Mouse (Mus musculus): ENCODE results near the gene Syt1. TPM values are rescaled to one million over a fixed set of nuclear protein-coding genes. Genes with fewer than 3 reads are reported as not detected.
A peak's percentile ranks its signal among the peaks of the same experiment; 100 is the strongest.

Syt1 gene
- polyA plus RNA-seq, 1 experiment = 748 TPM

GRCm38 (mm10) chr10:108690954-108691353 is 319.8 kb downstream of the Syt1 start:
- Histone ChIP-seq H3K4me1 (ENCODE audit: control insufficient read depth, insufficient read depth, low read length) (peaks cover 3% of the 10 kb centered on the region), H3K27ac (ENCODE audit: insufficient read depth, low read length) (no peak overlapping the region), H3K4me3 (ENCODE audit: insufficient read depth, low read length) (no peak overlapping the region)
- TF ChIP-seq CTCF (IDR thresholded peaks at IDR 0.05; ENCODE audit: extremely low read depth, insufficient read depth, low read length) = no peak
- TF ChIP-seq POLR2A (IDR thresholded peaks at IDR 0.05; ENCODE audit: extremely low read depth, insufficient read depth, low read length) = no peak

- H3K4me3 ChIP-seq (ENCODE audit: insufficient read depth, low read length) = no peak overlapping the region
- H3K27ac ChIP-seq (ENCODE audit: insufficient read depth, low read length) = peak overlapping the region; percentile 63
- H3K4me1 ChIP-seq (ENCODE audit: control insufficient read depth, insufficient read depth, low read length) = peaks cover 3% of the 10 kb centered on the region
- TF ChIP-seq POLR2A (IDR thresholded peaks at IDR 0.05; ENCODE audit: extremely low read depth, insufficient read depth, low read length) (no peak), CTCF (IDR thresholded peaks at IDR 0.05; ENCODE audit: extremely low read depth, insufficient read depth, low read length) (no peak)
Observed at GRCm38 (mm10) chr10:108686696-108687095, 324.1 kb downstream of the Syt1 start.

GRCm38 (mm10) chr10:108679675-108680390 is 330.9 kb downstream of the Syt1 start:
- H3K27ac ChIP-seq (ENCODE audit: insufficient read depth, low read length) = peak overlapping the region; percentile 11; the same call in 1 of the 2 replicates
- H3K4me1 ChIP-seq (ENCODE audit: control insufficient read depth, insufficient read depth, low read length) = peaks cover 11% of the 10 kb centered on the region
- H3K4me3 ChIP-seq (ENCODE audit: insufficient read depth, low read length) = no peak overlapping the region
- TF ChIP-seq POLR2A (IDR thresholded peaks at IDR 0.05; ENCODE audit: extremely low read depth, insufficient read depth, low read length) = no peak
- TF ChIP-seq CTCF (IDR thresholded peaks at IDR 0.05; ENCODE audit: extremely low read depth, insufficient read depth, low read length) = no peak

GRCm38 (mm10) chr10:108677053-108677452 is 333.7 kb downstream of the Syt1 start:
- Histone ChIP-seq H3K4me1 (ENCODE audit: control insufficient read depth, insufficient read depth, low read length) (peaks cover 10% of the 10 kb centered on the region), H3K27ac (ENCODE audit: insufficient read depth, low read length) (no peak overlapping the region), H3K4me3 (ENCODE audit: insufficient read depth, low read length) (no peak overlapping the region)
- TF ChIP-seq CTCF (IDR thresholded peaks at IDR 0.05; ENCODE audit: extremely low read depth, insufficient read depth, low read length) = no peak
- TF ChIP-seq POLR2A (IDR thresholded peaks at IDR 0.05; ENCODE audit: extremely low read depth, insufficient read depth, low read length) = no peak

- H3K27ac ChIP-seq (ENCODE audit: insufficient read depth, low read length) = no peak overlapping the region
Observed at GRCm38 (mm10) chr10:108668944-108669343, 341.8 kb downstream of the Syt1 start.

GRCm38 (mm10) chr10:108660295-108660694 is 350.5 kb downstream of the Syt1 start:
- H3K4me1 ChIP-seq (ENCODE audit: control insufficient read depth, insufficient read depth, low read length) = peaks cover 3% of the 10 kb centered on the region; the same call in 1 of the 2 replicates
- no peak overlapping the region for H3K4me3 ChIP-seq (ENCODE audit: insufficient read depth, low read length)
- TF ChIP-seq POLR2A (IDR thresholded peaks at IDR 0.05; ENCODE audit: extremely low read depth, insufficient read depth, low read length) (no peak), CTCF (IDR thresholded peaks at IDR 0.05; ENCODE audit: extremely low read depth, insufficient read depth, low read length) (no peak)
- peak overlapping the region; percentile 65 for H3K27ac ChIP-seq (ENCODE audit: insufficient read depth, low read length)

More at GRCm38 (mm10) chr10:108668944-108669343, 341.8 kb downstream of the Syt1 start:
- TF ChIP-seq CTCF (IDR thresholded peaks at IDR 0.05; ENCODE audit: extremely low read depth, insufficient read depth, low read length) (no peak), POLR2A (IDR thresholded peaks at IDR 0.05; ENCODE audit: extremely low read depth, insufficient read depth, low read length) (no peak)
- H3K4me3 ChIP-seq (ENCODE audit: insufficient read depth, low read length) = no peak overlapping the region
- peaks cover 5% of the 10 kb centered on the region for H3K4me1 ChIP-seq (ENCODE audit: control insufficient read depth, insufficient read depth, low read length)

- no peak for TF ChIP-seq CTCF (IDR thresholded peaks at IDR 0.05; ENCODE audit: extremely low read depth, insufficient read depth, low read length)
- TF ChIP-seq POLR2A (IDR thresholded peaks at IDR 0.05; ENCODE audit: extremely low read depth, insufficient read depth, low read length) = no peak
- Histone ChIP-seq H3K4me3 (ENCODE audit: insufficient read depth, low read length) (no peak overlapping the region), H3K4me1 (ENCODE audit: control insufficient read depth, insufficient read depth, low read length) (peaks cover 3% of the 10 kb centered on the region; the same call in 1 of the 2 replicates), H3K27ac (ENCODE audit: insufficient read depth, low read length) (peak overlapping the region; percentile 37)
Observed at GRCm38 (mm10) chr10:108658300-108658699, 352.5 kb downstream of the Syt1 start.

GRCm38 (mm10) chr10:108657669-108658068 is 353.1 kb downstream of the Syt1 start:
- H3K4me1 ChIP-seq (ENCODE audit: control insufficient read depth, insufficient read depth, low read length) = peaks cover 3% of the 10 kb centered on the region; the same call in 1 of the 2 replicates
- TF ChIP-seq CTCF (IDR thresholded peaks at IDR 0.05; ENCODE audit: extremely low read depth, insufficient read depth, low read length) (no peak), POLR2A (IDR thresholded peaks at IDR 0.05; ENCODE audit: extremely low read depth, insufficient read depth, low read length) (no peak)
- H3K27ac ChIP-seq (ENCODE audit: insufficient read depth, low read length) = no peak overlapping the region
- no peak overlapping the region for H3K4me3 ChIP-seq (ENCODE audit: insufficient read depth, low read length)

- Histone ChIP-seq H3K4me1 (ENCODE audit: control insufficient read depth, insufficient read depth, low read length) (peaks cover 3% of the 10 kb centered on the region; the same call in 1 of the 2 replicates), H3K27ac (ENCODE audit: insufficient read depth, low read length) (peak overlapping the region; percentile 33; the same call in 1 of the 2 replicates), H3K4me3 (ENCODE audit: insufficient read depth, low read length) (no peak overlapping the region)
- no peak for TF ChIP-seq POLR2A (IDR thresholded peaks at IDR 0.05; ENCODE audit: extremely low read depth, insufficient read depth, low read length)
- TF ChIP-seq CTCF (IDR thresholded peaks at IDR 0.05; ENCODE audit: extremely low read depth, insufficient read depth, low read length) = no peak
Observed at GRCm38 (mm10) chr10:108656898-108657297, 353.9 kb downstream of the Syt1 start.

GRCm38 (mm10) chr10:108655074-108655473 is 355.7 kb downstream of the Syt1 start:
- Histone ChIP-seq H3K4me1 (ENCODE audit: control insufficient read depth, insufficient read depth, low read length) (peaks cover 2% of the 10 kb centered on the region; the same call in 1 of the 2 replicates), H3K4me3 (ENCODE audit: insufficient read depth, low read length) (no peak overlapping the region), H3K27ac (ENCODE audit: insufficient read depth, low read length) (peak overlapping the region; percentile 73; the same call in 1 of the 2 replicates)
- no peak for TF ChIP-seq POLR2A (IDR thresholded peaks at IDR 0.05; ENCODE audit: extremely low read depth, insufficient read depth, low read length)

Data from cortical plate, adult 2 months (tissue).